Mouse (Mus musculus) CH12.LX (cell line): ENCODE data around the gene Vps37d. TPM values are rescaled to one million over a fixed set of nuclear protein-coding genes. Genes with fewer than 3 reads are reported as not detected.
"Not testable (repeated sequence)": the region's sequence is repeated elsewhere in the genome, so short reads cannot be mapped to it uniquely, and the experiment has no call there.

Source experiments
- DNase-seq: peaks from one replicate; pipeline ENCODE4 v3.0.0-alpha.2; 2013; ENCODE audit errors: extremely low read depth
- H3K27ac ChIP-seq: 2 replicates; pipeline ENCODE4 v1.5.1; 2012; ENCODE audit warnings: low read depth, mild to moderate bottlenecking, control low read depth, moderate library complexity; ENCODE audit not compliant: insufficient read depth
- H3K27me3 ChIP-seq: replicated peaks from 2 replicates; pipeline ENCODE3; 2012; ENCODE audit warnings: inconsistent platforms
- H3K36me3 ChIP-seq, 2 experiments: replicated peaks in 1 of 2; 2 replicates each; pipeline versions ENCODE3 to v1.6.1; 2012; ENCODE audit warnings: inconsistent platforms in 1 of 2, low read length in 1 of 2, mild to moderate bottlenecking in 1 of 2, mixed read lengths in 1 of 2, moderate library complexity in 1 of 2; ENCODE audit not compliant: control insufficient read depth in 1 of 2, insufficient read depth in 1 of 2
- H3K4me1 ChIP-seq, 2 experiments: 2 replicates each; pipeline ENCODE4 v1.6.1; 2012; ENCODE audit warnings: inconsistent platforms in 1 of 2, moderate library complexity in 1 of 2; ENCODE audit not compliant: insufficient read depth in 2 of 2, control insufficient read depth in 1 of 2
- H3K4me2 ChIP-seq: 2 replicates; pipeline ENCODE4 v1.6.1; 2012; ENCODE audit warnings: low read depth, mild to moderate bottlenecking, control low read depth; ENCODE audit not compliant: poor library complexity, insufficient read depth, severe bottlenecking
- H3K4me3 ChIP-seq, 3 experiments: fragments of 150-350 bp in 1 of 3; sonication (generic) in 1 of 3; replicated peaks in 1 of 3; 2 replicates each; pipeline versions ENCODE3 to v1.5.1; 2011 to 2012; ENCODE audit warnings: low read depth in 2 of 3, low read length in 2 of 3, mild to moderate bottlenecking in 2 of 3, moderate library complexity in 2 of 3, control low read depth in 1 of 3, improper control_type of control experiment in 1 of 3, inconsistent platforms in 1 of 3, mixed read lengths in 1 of 3; ENCODE audit not compliant: poor library complexity in 1 of 3
- H3K79me2 ChIP-seq: replicated peaks from 2 replicates; pipeline ENCODE4 v1.6.1; 2012; ENCODE audit warnings: mild to moderate bottlenecking, moderate library complexity; ENCODE audit not compliant: control insufficient read depth, poor library complexity, insufficient read depth, severe bottlenecking; ENCODE audit errors: extremely low read depth
- H3K9ac ChIP-seq: 2 replicates; pipeline ENCODE4 v1.6.1; 2012; ENCODE audit warnings: low read depth, mild to moderate bottlenecking, control low read depth, moderate library complexity; ENCODE audit not compliant: insufficient read depth
- H3K9me3 ChIP-seq: replicated peaks from 2 replicates; pipeline ENCODE3; 2012; ENCODE audit warnings: low read length, inconsistent platforms, mixed read lengths
- BHLHE40 ChIP-seq: IDR thresholded peaks from 2 replicates; pipeline ENCODE4 v1.6.1; 2011; ENCODE audit warnings: mild to moderate bottlenecking, low read depth, low read length, improper control_type of control experiment
- CHD2 ChIP-seq: IDR thresholded peaks from 2 replicates; pipeline ENCODE4 v1.6.1; 2011; ENCODE audit warnings: low read length, improper control_type of control experiment
- CTCF ChIP-seq, 2 experiments: IDR thresholded peaks in 1 of 2; conservative IDR thresholded peaks in 1 of 2; 2 replicates each; pipeline ENCODE4 v1.5.1; 2011 to 2012; ENCODE audit warnings: low read depth in 2 of 2, low read length in 2 of 2, improper control_type of control experiment in 1 of 2, inconsistent platforms in 1 of 2, mild to moderate bottlenecking in 1 of 2, moderate library complexity in 1 of 2
- E2F4 ChIP-seq: IDR thresholded peaks from 2 replicates; pipeline ENCODE4 v1.6.1; 2011; ENCODE audit warnings: low read depth, low read length, improper control_type of control experiment; ENCODE audit not compliant: insufficient replicate concordance
- ELF1 ChIP-seq: IDR thresholded peaks from 2 replicates; pipeline ENCODE4 v1.6.1; 2014; ENCODE audit warnings: low read depth, mild to moderate bottlenecking, inconsistent platforms, low read length, improper control_type of control experiment
- GABPA ChIP-seq: IDR thresholded peaks from 2 replicates; pipeline ENCODE4 v1.6.1; 2012; ENCODE audit warnings: low read depth, low read length, improper control_type of control experiment, inconsistent platforms; ENCODE audit not compliant: insufficient replicate concordance
- HCFC1 ChIP-seq: IDR thresholded peaks from 2 replicates; pipeline ENCODE4 v1.6.1; 2012; ENCODE audit warnings: low read depth, mild to moderate bottlenecking, inconsistent platforms, low read length, improper control_type of control experiment
- IRF4 ChIP-seq: IDR thresholded peaks from 2 replicates; pipeline ENCODE4 v1.6.1; 2014; ENCODE audit warnings: low read depth, mild to moderate bottlenecking, inconsistent platforms, low read length, improper control_type of control experiment
- JUN ChIP-seq: IDR thresholded peaks from 2 replicates; pipeline ENCODE4 v1.6.1; 2011; ENCODE audit warnings: low read depth, mild to moderate bottlenecking, low read length, improper control_type of control experiment, moderate library complexity; ENCODE audit not compliant: insufficient read depth
- KAT2A ChIP-seq: IDR thresholded peaks from 2 replicates; pipeline ENCODE4 v1.6.1; 2012; ENCODE audit warnings: low read length, improper control_type of control experiment, inconsistent platforms; ENCODE audit not compliant: insufficient replicate concordance
- MAFK ChIP-seq: IDR thresholded peaks from 2 replicates; pipeline ENCODE4 v1.6.1; 2011; ENCODE audit warnings: low read length, improper control_type of control experiment; ENCODE audit not compliant: insufficient replicate concordance
- MAZ ChIP-seq: IDR thresholded peaks from 2 replicates; pipeline ENCODE4 v1.6.1; 2012; ENCODE audit warnings: low read depth, mild to moderate bottlenecking, inconsistent platforms, low read length, improper control_type of control experiment, moderate library complexity
- MXI1 ChIP-seq: IDR thresholded peaks from 2 replicates; pipeline ENCODE4 v1.6.1; 2011; ENCODE audit warnings: mild to moderate bottlenecking, low read depth, low read length, improper control_type of control experiment
- MYC ChIP-seq: IDR thresholded peaks from 2 replicates; pipeline ENCODE4 v1.6.1; 2011; ENCODE audit warnings: low read depth, mild to moderate bottlenecking, improper control_type of control experiment, low read length
- PAX5 ChIP-seq: IDR thresholded peaks from 2 replicates; pipeline ENCODE4 v1.6.1; 2012; ENCODE audit warnings: low read length, inconsistent platforms, mixed read lengths
- POLR2A ChIP-seq: IDR thresholded peaks from 2 replicates; pipeline ENCODE4 v1.6.1; 2011; ENCODE audit warnings: low read depth, mild to moderate bottlenecking, improper control_type of control experiment, low read length
- POLR2AphosphoS2 ChIP-seq: IDR thresholded peaks from 2 replicates; pipeline ENCODE4 v1.6.1; 2011; ENCODE audit warnings: low read depth, low read length, improper control_type of control experiment
- RAD21 ChIP-seq: IDR thresholded peaks from 2 replicates; pipeline ENCODE4 v1.6.1; 2011; ENCODE audit warnings: low read depth, mild to moderate bottlenecking, low read length, improper control_type of control experiment, moderate library complexity
- RCOR1 ChIP-seq: conservative IDR thresholded peaks from 2 replicates; pipeline ENCODE4 v1.6.1; 2012; ENCODE audit warnings: low read depth, mild to moderate bottlenecking, inconsistent platforms, low read length, improper control_type of control experiment
- SIN3A ChIP-seq: IDR thresholded peaks from 2 replicates; pipeline ENCODE4 v1.6.1; 2012; ENCODE audit warnings: low read length, improper control_type of control experiment, inconsistent platforms
- SMC3 ChIP-seq: IDR thresholded peaks from 2 replicates; pipeline ENCODE4 v1.6.1; 2011; ENCODE audit warnings: low read depth, low read length, improper control_type of control experiment
- TBP ChIP-seq: conservative IDR thresholded peaks from 2 replicates; pipeline ENCODE4 v1.6.1; 2011; ENCODE audit warnings: low read depth, low read length, improper control_type of control experiment
- TCF12 ChIP-seq: IDR thresholded peaks from 2 replicates; pipeline ENCODE4 v1.6.1; 2014; ENCODE audit warnings: low read depth, mild to moderate bottlenecking, inconsistent platforms, low read length, improper control_type of control experiment
- UBTF ChIP-seq: IDR thresholded peaks from 2 replicates; pipeline ENCODE4 v1.6.1; 2012; ENCODE audit warnings: low read depth, mild to moderate bottlenecking, inconsistent platforms, low read length, improper control_type of control experiment, moderate library complexity
- USF1 ChIP-seq: IDR thresholded peaks from 2 replicates; pipeline ENCODE4 v1.6.1; 2014; ENCODE audit warnings: low read depth, mild to moderate bottlenecking, inconsistent platforms, low read length, improper control_type of control experiment
- ZC3H11A ChIP-seq: IDR thresholded peaks from 2 replicates; pipeline ENCODE4 v1.6.1; 2012; ENCODE audit warnings: low read depth, mild to moderate bottlenecking, inconsistent platforms, low read length, improper control_type of control experiment
- ZKSCAN1 ChIP-seq: IDR thresholded peaks from 2 replicates; pipeline ENCODE4 v1.6.1; 2012; ENCODE audit warnings: low read depth, inconsistent platforms, low read length, improper control_type of control experiment, borderline replicate concordance
- ZMIZ1 ChIP-seq: IDR thresholded peaks from 2 replicates; pipeline ENCODE4 v1.6.1; 2012; ENCODE audit warnings: low read depth, mild to moderate bottlenecking, inconsistent platforms, low read length, improper control_type of control experiment
- dilution Hi-C: fragments of 300-500 bp; cut with MboI; formaldehyde crosslinking; loops from 2 replicates; pipeline ENCODE4 v1.14.3; 2020; ENCODE audit warnings: low sequenced_read_pairs; ENCODE audit not compliant: extremely low pct_unique_long_range_greater_than_20kb, extremely low pct_ligation_motif_present
- in situ Hi-C: fragments of 300-500 bp; cut with MboI; formaldehyde crosslinking; loops from 3 replicates; pipeline ENCODE4 v1.14.3; 2019; ENCODE audit warnings: low sequenced_read_pairs, low pct_ligation_motif_present, low pct_unique_long_range_greater_than_20kb, mixed read lengths
- polyA plus RNA-seq: library from polyadenylated mRNA; unstranded; fragments of >175 nt; gene quantifications from 2 replicates; pipeline ENCODE4 v1.2.1, GENCODE M21; 2012; ENCODE audit warnings: low read depth; ENCODE audit not compliant: insufficient read length
- total RNA-seq, 2 experiments: library from RNA; depleted of rRNA; stranded (reverse); fragments of 300-350 nt in 1 of 2; fragments of >200 nt in 1 of 2; gene quantifications; 2 replicates each; pipeline ENCODE4 v1.2.3; 2012 to 2014

Vps37d gene
- total and polyA plus RNA-seq, 3 experiments: 0.40 to 0.64 (median 0.56) TPM

DNA sequence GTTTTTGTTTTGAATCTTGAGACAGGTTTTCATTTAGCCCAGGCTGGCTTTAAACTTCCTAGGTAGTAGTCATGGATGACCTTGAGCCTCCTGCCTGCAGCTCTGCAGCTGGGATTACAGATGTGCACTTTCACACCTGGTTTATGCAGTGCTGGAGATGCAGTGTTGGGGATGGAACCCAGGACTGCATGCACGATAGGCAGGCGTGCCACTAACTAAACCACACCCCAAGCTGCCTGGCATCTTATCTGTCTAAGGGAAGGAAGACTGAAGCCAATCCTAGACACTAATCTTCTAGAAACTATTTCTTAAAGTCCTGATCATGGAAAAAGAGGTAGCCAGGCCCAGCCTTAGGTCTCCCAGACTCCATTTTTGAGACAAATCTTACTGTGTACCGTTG is 7.6 kb downstream of the Vps37d start:
- no peak overlapping the region for H3K9ac ChIP-seq
- no peaks in the 10 kb centered on the region for H3K79me2 ChIP-seq
- H3K36me3 ChIP-seq: peaks cover 6 to 26% of the 10 kb centered on the region in 2 experiments
- H3K4me1 ChIP-seq: peaks cover 8 to 9% of the 10 kb centered on the region in 2 experiments; a peak in 2 of 4 replicates
- dilution Hi-C loops (no loop called here), in situ Hi-C loops (loop anchor here (5.0 kb wide), 1 partner anchor 48 kb away; the partner anchor contains the start of gene Stx1a)
- H3K27me3 ChIP-seq: peaks cover 24% of the 10 kb centered on the region
- no peak for DNase-seq
- no peaks in the 10 kb centered on the region for H3K9me3 ChIP-seq
- H3K27ac ChIP-seq: no peak overlapping the region
- H3K4me3 ChIP-seq: no peak overlapping the region
- no peak overlapping the region for H3K4me2 ChIP-seq
- no peak for TF ChIP-seq RCOR1
- no peak for TF ChIP-seq SMC3
- no peak for TF ChIP-seq CTCF (conservative IDR thresholded peaks at IDR 0.05 in 1 of 2, IDR thresholded peaks at IDR 0.05 in 1 of 2; ENCODE audit: low read depth in 2 of 2, low read length in 2 of 2)
- TF ChIP-seq E2F4: no peak
- TF ChIP-seq ZMIZ1: no peak
- no peak for TF ChIP-seq POLR2AphosphoS2
- no peak for TF ChIP-seq BHLHE40
- no peak for TF ChIP-seq ZKSCAN1
- no peak for TF ChIP-seq POLR2A
- no peak for TF ChIP-seq SIN3A
- no peak for TF ChIP-seq TCF12
- TF ChIP-seq ZC3H11A: no peak
- no peak for TF ChIP-seq JUN
- no peak for TF ChIP-seq MYC
- TF ChIP-seq HCFC1: no peak
- no peak for TF ChIP-seq IRF4
- TF ChIP-seq PAX5: no peak
- no peak for TF ChIP-seq TBP
- TF ChIP-seq USF1: no peak
- TF ChIP-seq UBTF: no peak
- TF ChIP-seq, all 38 proteins: peak for 0

DNA sequence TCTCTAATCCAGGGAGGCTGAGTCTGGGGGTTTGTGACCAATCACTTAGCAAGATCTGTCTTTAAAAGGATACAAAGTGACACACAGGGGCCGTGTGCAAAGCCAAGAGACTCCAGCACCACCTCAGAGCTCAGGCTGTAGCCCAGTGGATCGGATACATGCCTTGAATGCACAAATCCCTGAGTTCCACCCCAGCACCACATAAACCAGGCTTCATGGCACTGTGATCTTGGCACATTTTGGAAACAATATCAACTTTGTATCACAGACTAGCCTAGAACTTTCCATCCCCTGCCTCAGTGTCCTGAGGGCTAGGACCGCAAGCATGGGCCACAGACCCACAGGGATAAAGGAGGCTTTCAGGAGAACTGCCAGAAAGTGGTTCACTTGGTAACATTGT is 12.1 kb downstream of the Vps37d start:
- DNase-seq: no peak
- in situ Hi-C loops (no loop called here), dilution Hi-C loops (no loop called here)
- Histone ChIP-seq H3K36me3 (peaks cover 10 to 41% of the 10 kb centered on the region in 2 experiments), H3K9ac (no peak overlapping the region), H3K4me1 (peaks cover 11 to 25% of the 10 kb centered on the region in 2 experiments; a peak in 3 of 4 replicates), H3K4me3 (no peak overlapping the region), H3K27ac (no peak overlapping the region), H3K79me2 (peaks cover 7% of the 10 kb centered on the region), H3K27me3 (peaks cover 5% of the 10 kb centered on the region), H3K9me3 (no peaks in the 10 kb centered on the region), H3K4me2 (peak overlapping the region; percentile 39; the same call in 1 of the 2 replicates)
- TF ChIP-seq RAD21 (no peak), MXI1 (no peak), JUN (no peak), RCOR1 (no peak), MAZ (no peak), ZKSCAN1 (no peak), ZMIZ1 (no peak), KAT2A (no peak), CHD2 (no peak), HCFC1 (no peak), MAFK (no peak), BHLHE40 (no peak), GABPA (no peak), ELF1 (no peak), POLR2A (no peak), E2F4 (no peak)

DNA sequence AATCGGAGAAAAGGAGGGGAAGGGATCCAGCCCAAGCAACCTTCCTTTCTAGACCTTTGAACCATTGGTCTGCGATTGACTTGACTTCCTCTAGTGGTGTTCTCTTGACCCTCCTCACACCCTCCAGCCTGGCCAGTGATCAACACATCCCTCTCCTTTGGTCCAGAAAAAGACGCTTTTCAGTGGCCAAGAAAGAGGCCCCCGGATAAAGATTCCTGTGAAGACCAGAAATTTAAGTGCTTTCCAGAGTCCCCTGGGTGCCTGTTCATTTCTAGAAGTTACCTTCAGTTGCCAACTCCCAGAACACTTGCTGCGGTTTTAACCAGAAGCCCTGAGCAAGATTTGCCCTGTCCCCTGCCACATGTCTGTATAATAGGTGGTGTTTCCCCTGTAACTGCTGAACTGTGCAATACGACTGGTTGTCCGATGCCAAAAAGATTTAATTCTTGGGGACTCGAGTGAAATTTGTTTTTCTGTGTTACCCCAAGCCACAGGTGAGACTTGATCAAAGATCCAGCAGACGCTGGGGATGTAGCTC is 13.1 kb downstream of the Vps37d start, which contains the start of gene Bud23:
Bud23 (minus strand) TSS at position 51 of the 538 bp plus-strand sequence.
- Histone ChIP-seq H3K4me2 (peak within 1 kb of the TSS; percentile 39), H3K36me3 (peaks cover 17 to 51% of the 10 kb centered on the region in 2 experiments), H3K4me1 (peaks cover 11 to 25% of the 10 kb centered on the region in 2 experiments; a peak in 3 of 4 replicates), H3K9ac (peak within 1 kb of the TSS; percentile 75), H3K4me3 (peak within 1 kb of the TSS; percentile 85 to 96 (median 93))
- H3K27ac ChIP-seq, H3K27me3 ChIP-seq, in situ Hi-C loops, H3K79me2 ChIP-seq, dilution Hi-C loops, DNase-seq, H3K9me3 ChIP-seq: not testable (repeated sequence)
